Mouse (Mus musculus): ENCODE data around the gene 4933405L10Rik. TPM values are rescaled to one million over a fixed set of nuclear protein-coding genes. Genes with fewer than 3 reads are reported as not detected.

Gene 4933405L10Rik
- total and polyA plus RNA-seq, 3 experiments = 0.25 TPM; not detected in 2

GRCm38 (mm10) chr8:105693648-105694047 lies 13.8 kb upstream of the 4933405L10Rik start:
- peaks cover 8% of the 10 kb centered on the region for H3K9me3 ChIP-seq (replicated peaks; ENCODE audit: low read length)
- no peak overlapping the region for H3K27ac ChIP-seq (ENCODE audit: insufficient read depth, low read depth)
- no peak overlapping the region for H3K9ac ChIP-seq (ENCODE audit: insufficient read depth, low read depth)
- H3K4me2 ChIP-seq (ENCODE audit: insufficient read depth, low read depth, poor library complexity, severe bottlenecking) = no peak overlapping the region
- no peaks in the 10 kb centered on the region for H3K27me3 ChIP-seq (replicated peaks)
- TF ChIP-seq USF1 (IDR thresholded peaks at IDR 0.05; ENCODE audit: low read depth, low read length) (no peak), CHD1 (IDR thresholded peaks at IDR 0.05; ENCODE audit: low read depth, low read length) (no peak), GABPA (IDR thresholded peaks at IDR 0.05; ENCODE audit: insufficient replicate concordance, low read depth, low read length) (no peak), RAD21 (IDR thresholded peaks at IDR 0.05; ENCODE audit: low read depth, low read length) (no peak), UBTF (IDR thresholded peaks at IDR 0.05; ENCODE audit: low read depth, low read length) (no peak), MAX (IDR thresholded peaks at IDR 0.05; ENCODE audit: low read length) (no peak)
- DNase-seq (ENCODE audit: extremely low read depth) = no peak
- peaks cover 93 to 100% of the 10 kb centered on the region in 2 experiments for H3K36me3 ChIP-seq (replicated peaks in 1 of 2; ENCODE audit: control insufficient read depth in 1 of 2, insufficient read depth in 1 of 2, low read length in 1 of 2)
- no peak overlapping the region for H3K4me3 ChIP-seq (replicated peaks in 1 of 3; ENCODE audit: low read depth in 2 of 3, low read length in 2 of 3, poor library complexity in 1 of 3)
- in situ Hi-C loops (cut with MboI; ENCODE audit: low pct_ligation_motif_present, low pct_unique_long_range_greater_than_20kb, low sequenced_read_pairs) = no loop called here
- 0 out of 4 replicates have a peak, but pooled peaks cover 0 to 3% of the 10 kb centered on the region in 2 experiments for H3K4me1 ChIP-seq (ENCODE audit: control insufficient read depth in 1 of 2, insufficient read depth in 2 of 2)
- no peaks in the 10 kb centered on the region for H3K79me2 ChIP-seq (replicated peaks; ENCODE audit: control insufficient read depth, extremely low read depth, insufficient read depth, poor library complexity, severe bottlenecking)
- dilution Hi-C loops (cut with MboI; ENCODE audit: extremely low pct_ligation_motif_present, extremely low pct_unique_long_range_greater_than_20kb, low sequenced_read_pairs) = no loop called here

- H3K36me3 ChIP-seq (replicated peaks in 1 of 2; ENCODE audit: control insufficient read depth in 1 of 2, insufficient read depth in 1 of 2, low read length in 1 of 2) = peaks cover 92 to 99% of the 10 kb centered on the region in 2 experiments
- no peak for DNase-seq (ENCODE audit: extremely low read depth)
- H3K9me3 ChIP-seq (replicated peaks; ENCODE audit: low read length) = peaks cover 8% of the 10 kb centered on the region
- in situ Hi-C loops (cut with MboI; ENCODE audit: low pct_ligation_motif_present, low pct_unique_long_range_greater_than_20kb, low sequenced_read_pairs) (no loop called here), dilution Hi-C loops (cut with MboI; ENCODE audit: extremely low pct_ligation_motif_present, extremely low pct_unique_long_range_greater_than_20kb, low sequenced_read_pairs) (no loop called here)
- no peak overlapping the region for H3K27ac ChIP-seq (ENCODE audit: insufficient read depth, low read depth)
- H3K4me3 ChIP-seq (replicated peaks in 1 of 3; ENCODE audit: low read depth in 2 of 3, low read length in 2 of 3, poor library complexity in 1 of 3) = no peak overlapping the region
- H3K9ac ChIP-seq (ENCODE audit: insufficient read depth, low read depth) = no peak overlapping the region
- H3K27me3 ChIP-seq (replicated peaks) = no peaks in the 10 kb centered on the region
- no peak overlapping the region for H3K4me2 ChIP-seq (ENCODE audit: insufficient read depth, low read depth, poor library complexity, severe bottlenecking)
- TF ChIP-seq ZMIZ1 (IDR thresholded peaks at IDR 0.05; ENCODE audit: low read depth, low read length) = no peak
- TF ChIP-seq ETS1 (conservative IDR thresholded peaks at IDR 0.05; ENCODE audit: low read depth, low read length) = no peak
- no peak for TF ChIP-seq NRF1 (IDR thresholded peaks at IDR 0.05; ENCODE audit: low read depth, low read length)
- TF ChIP-seq POLR2A (IDR thresholded peaks at IDR 0.05; ENCODE audit: low read depth, low read length) = no peak
- no peak for TF ChIP-seq UBTF (IDR thresholded peaks at IDR 0.05; ENCODE audit: low read depth, low read length)
- TF ChIP-seq ELF1 (IDR thresholded peaks at IDR 0.05; ENCODE audit: low read depth, low read length) = no peak
- no peak for TF ChIP-seq RCOR1 (conservative IDR thresholded peaks at IDR 0.05; ENCODE audit: low read depth, low read length)
- no peak for TF ChIP-seq POLR2AphosphoS2 (IDR thresholded peaks at IDR 0.05; ENCODE audit: low read depth, low read length)
- TF ChIP-seq PAX5 (IDR thresholded peaks at IDR 0.05; ENCODE audit: low read length) = no peak
- TF ChIP-seq NELFE (IDR thresholded peaks at IDR 0.05; ENCODE audit: low read depth, low read length) = no peak
- no peak for TF ChIP-seq TCF12 (IDR thresholded peaks at IDR 0.05; ENCODE audit: low read depth, low read length)
- no peak for TF ChIP-seq RAD21 (IDR thresholded peaks at IDR 0.05; ENCODE audit: low read depth, low read length)
- no peak for TF ChIP-seq IRF4 (IDR thresholded peaks at IDR 0.05; ENCODE audit: low read depth, low read length)
- no peak for TF ChIP-seq TBP (conservative IDR thresholded peaks at IDR 0.05; ENCODE audit: low read depth, low read length)
- no peak for TF ChIP-seq MAZ (IDR thresholded peaks at IDR 0.05; ENCODE audit: low read depth, low read length)
- TF ChIP-seq E2F4 (IDR thresholded peaks at IDR 0.05; ENCODE audit: insufficient replicate concordance, low read depth, low read length) = no peak
- TF ChIP-seq SMC3 (IDR thresholded peaks at IDR 0.05; ENCODE audit: low read depth, low read length) = no peak
- TF ChIP-seq HCFC1 (IDR thresholded peaks at IDR 0.05; ENCODE audit: low read depth, low read length) = no peak
- TF ChIP-seq MEF2A (IDR thresholded peaks at IDR 0.05; ENCODE audit: borderline replicate concordance, low read depth, low read length) = no peak
- peaks cover 0 to 3% of the 10 kb centered on the region in 2 experiments; a peak in 2 of 4 replicates for H3K4me1 ChIP-seq (ENCODE audit: control insufficient read depth in 1 of 2, insufficient read depth in 2 of 2)
- H3K79me2 ChIP-seq (replicated peaks; ENCODE audit: control insufficient read depth, extremely low read depth, insufficient read depth, poor library complexity, severe bottlenecking) = no peaks in the 10 kb centered on the region
Measured at GRCm38 (mm10) chr8:105694051-105694799, 13.2 kb upstream of the 4933405L10Rik start.

Measured in CH12.LX (cell line).